Mouse (Mus musculus) kidney, adult 11 months (tissue): ENCODE results near the gene Zim1.

Experiments used
- DNase-seq: peaks from one replicate; pipeline ENCODE4 v3.0.0; 2022

Zim1 gene

GRCm38 (mm10) chr7:6650526-6650925 lies 45.7 kb downstream of the Zim1 start:
- no peak for DNase-seq

GRCm38 (mm10) chr7:6645821-6646220 lies 50.4 kb downstream of the Zim1 start:
- DNase-seq, result no peak

GRCm38 (mm10) chr7:6638076-6638475 lies 58.2 kb downstream of the Zim1 start:
- no peak for DNase-seq

GRCm38 (mm10) chr7:6636741-6637140 lies 59.5 kb downstream of the Zim1 start:
- DNase-seq, result no peak

- DNase-seq, result no peak
Measured at GRCm38 (mm10) chr7:6635831-6636230, 60.4 kb downstream of the Zim1 start.
